Mouse (Mus musculus) lung, embryonic 15.5 days (tissue): ENCODE results near the gene Tstd1. TPM values are rescaled to one million over a fixed set of nuclear protein-coding genes. Genes with fewer than 3 reads are reported as not detected.

Experiments used
- ATAC-seq: fragments of 200-750 bp; cut with Nextera tagmentation; 2 replicates; pipeline ENCODE4 v1.8.0; 2017; ENCODE audit warnings: moderate number of reproducible peaks, borderline replicate concordance; ENCODE audit not compliant: low FRiP score, low TSS enrichment; ENCODE audit errors: extremely low read depth
- H3K27ac ChIP-seq: fragments of 300-500 bp; sonication (generic); 2 replicates; pipeline ENCODE4 v1.5.1; 2015; ENCODE audit warnings: moderate library complexity, mild to moderate bottlenecking, inconsistent platforms
- H3K27me3 ChIP-seq: fragments of 300-500 bp; sonication (generic); 2 replicates; pipeline ENCODE4 v1.6.1; 2015; ENCODE audit warnings: inconsistent platforms
- H3K36me3 ChIP-seq: fragments of 300-500 bp; sonication (generic); 2 replicates; pipeline ENCODE4 v1.6.1; 2015; ENCODE audit warnings: inconsistent platforms
- H3K4me1 ChIP-seq: fragments of 300-500 bp; sonication (generic); 2 replicates; pipeline ENCODE4 v1.6.1; 2015; ENCODE audit warnings: inconsistent platforms
- H3K4me2 ChIP-seq: fragments of 300-500 bp; sonication (generic); 2 replicates; pipeline ENCODE4 v1.6.1; 2015; ENCODE audit warnings: inconsistent platforms, mild to moderate bottlenecking, moderate library complexity
- H3K4me3 ChIP-seq: fragments of 300-500 bp; sonication (generic); 2 replicates; pipeline ENCODE4 v1.5.1; 2015; ENCODE audit warnings: mild to moderate bottlenecking, inconsistent platforms
- H3K9ac ChIP-seq: fragments of 300-500 bp; sonication (generic); 2 replicates; pipeline ENCODE4 v1.6.1; 2015; ENCODE audit warnings: inconsistent platforms
- H3K9me3 ChIP-seq: fragments of 300-500 bp; sonication (generic); 2 replicates; pipeline ENCODE4 v1.6.1; 2016; ENCODE audit warnings: inconsistent platforms
- WGBS: fragments of 180-500 bp; shearing (Covaris S2); methylation state at CpG from one replicate; pipeline ENCODE4 v1.1.7; 2015; 5-methylcytosine and 5-hydroxymethylcytosine counted together
- polyA plus RNA-seq: library from polyadenylated mRNA; unstranded; fragments of >200 nt; fragmentation: Nextera tagmentation; extraction: Ambion mirVana; gene quantifications from 2 replicates; pipeline ENCODE4 v1.2.1, GENCODE M21; 2015

The Tstd1 gene
- polyA plus RNA-seq, 1 experiment from 2014 or later, result 7.5 TPM

DNA sequence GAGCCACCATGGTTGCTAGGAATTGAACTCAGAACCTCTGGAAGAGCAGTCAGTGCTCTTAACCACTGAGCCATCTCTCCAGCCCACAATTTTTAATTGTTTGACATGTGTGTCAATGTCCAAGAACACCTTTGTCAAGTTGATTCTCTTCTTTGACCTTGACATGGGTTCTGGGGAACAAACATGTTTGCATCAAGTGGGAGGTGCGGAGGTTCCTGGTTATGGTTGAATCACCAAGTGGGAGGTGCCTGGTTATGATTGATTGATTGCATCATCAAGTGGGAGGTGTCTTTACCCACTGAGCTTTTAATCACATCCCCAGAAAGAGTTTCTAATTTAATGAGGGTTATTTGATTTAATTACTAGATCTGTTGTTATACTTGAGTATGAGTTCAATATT, 38.9 kb downstream of the Tstd1 start:
- Histone ChIP-seq H3K36me3 (peaks cover 20% of the 10 kb centered on the region), H3K27ac (no peak overlapping the region), H3K4me1 (0 out of 2 replicates have a peak, but pooled peaks cover 9% of the 10 kb centered on the region), H3K4me2 (no peak overlapping the region), H3K4me3 (no peak overlapping the region), H3K9me3 (no peaks in the 10 kb centered on the region), H3K9ac (no peak overlapping the region), H3K27me3 (no peaks in the 10 kb centered on the region)
- ATAC-seq, result no peak
- 91% methylated on average over 1 of the region's 1 CpGs for WGBS

DNA sequence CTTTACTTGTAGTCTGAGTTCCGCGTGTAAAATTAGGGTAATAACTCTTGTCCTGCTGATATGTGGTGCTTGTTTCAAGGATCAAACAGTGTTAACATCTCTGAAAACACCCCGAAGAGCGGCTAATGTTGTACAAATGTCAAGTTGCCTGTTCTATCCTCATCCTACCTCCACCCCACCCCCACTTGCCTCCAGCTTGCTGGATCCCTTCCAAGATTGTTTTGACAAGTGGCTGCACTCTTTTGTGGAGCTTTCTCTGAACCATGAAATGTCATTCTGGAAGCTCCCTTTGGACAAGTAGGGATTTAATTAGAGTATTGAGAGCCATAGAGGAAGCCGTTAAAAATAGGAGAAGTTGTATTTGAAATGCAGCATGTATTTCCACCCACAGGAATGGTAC, 41.1 kb downstream of the Tstd1 start:
- Histone ChIP-seq H3K36me3 (peaks cover 35% of the 10 kb centered on the region), H3K9me3 (no peaks in the 10 kb centered on the region), H3K4me3 (no peak overlapping the region), H3K27me3 (no peaks in the 10 kb centered on the region), H3K4me1 (0 out of 2 replicates have a peak, but pooled peaks cover 4% of the 10 kb centered on the region), H3K4me2 (no peak overlapping the region), H3K27ac (no peak overlapping the region), H3K9ac (no peak overlapping the region)
- 44% methylated on average over 5 of the region's 5 CpGs for WGBS
- ATAC-seq, result no peak

- H3K27ac ChIP-seq, result no peak overlapping the region
- H3K9me3 ChIP-seq, result no peaks in the 10 kb centered on the region
- H3K9ac ChIP-seq, result no peak overlapping the region
- 88% methylated on average over 21 of the region's 22 CpGs for WGBS
- H3K4me1 ChIP-seq, result 0 out of 2 replicates have a peak, but pooled peaks cover 3% of the 10 kb centered on the region
- H3K27me3 ChIP-seq, result no peaks in the 10 kb centered on the region
- peaks cover 35% of the 10 kb centered on the region for H3K36me3 ChIP-seq
- no peak overlapping the region for H3K4me2 ChIP-seq
- no peak for ATAC-seq
- no peak overlapping the region for H3K4me3 ChIP-seq
Observed at GRCm38 (mm10) chr1:171460551-171461503, 42.2 kb downstream of the Tstd1 start.

DNA sequence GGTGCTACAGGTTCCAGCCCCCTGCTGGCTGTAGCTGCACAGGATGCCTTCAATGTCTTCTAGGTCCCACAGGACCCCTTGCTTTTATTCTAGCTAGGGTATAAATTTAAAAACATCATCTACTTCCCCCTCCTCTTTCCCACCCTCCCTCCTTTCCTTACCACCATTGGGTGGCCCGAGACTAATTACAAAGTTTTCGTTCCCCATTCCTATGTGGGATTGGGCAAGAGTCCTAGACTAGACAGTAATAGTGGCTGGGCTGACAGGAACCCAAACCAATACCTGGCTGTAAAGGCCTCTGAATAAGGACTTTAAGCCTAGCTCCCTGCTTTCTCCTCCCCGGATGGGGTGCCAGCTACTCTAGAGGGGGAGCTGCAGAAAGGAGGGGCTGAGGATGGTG, 44.5 kb downstream of the Tstd1 start:
- peaks cover 35% of the 10 kb centered on the region for H3K36me3 ChIP-seq
- 0 out of 2 replicates have a peak, but pooled peaks cover 3% of the 10 kb centered on the region for H3K4me1 ChIP-seq
- no peak overlapping the region for H3K4me3 ChIP-seq
- 78% methylated on average over 3 of the region's 3 CpGs for WGBS
- H3K4me2 ChIP-seq, result no peak overlapping the region
- no peak overlapping the region for H3K9ac ChIP-seq
- no peaks in the 10 kb centered on the region for H3K9me3 ChIP-seq
- no peak overlapping the region for H3K27ac ChIP-seq
- no peak for ATAC-seq
- H3K27me3 ChIP-seq, result no peaks in the 10 kb centered on the region

GRCm38 (mm10) chr1:171465749-171466412, 47.2 kb downstream of the Tstd1 start:
- no peak overlapping the region for H3K4me2 ChIP-seq
- H3K4me1 ChIP-seq, result peaks cover 13% of the 10 kb centered on the region; the same call in 1 of the 2 replicates
- 86% methylated on average over 5 of the region's 5 CpGs for WGBS
- ATAC-seq, result no peak
- peaks cover 30% of the 10 kb centered on the region for H3K36me3 ChIP-seq
- no peak overlapping the region for H3K27ac ChIP-seq
- no peaks in the 10 kb centered on the region for H3K27me3 ChIP-seq
- no peak overlapping the region for H3K4me3 ChIP-seq
- no peaks in the 10 kb centered on the region for H3K9me3 ChIP-seq
- no peak overlapping the region for H3K9ac ChIP-seq

DNA sequence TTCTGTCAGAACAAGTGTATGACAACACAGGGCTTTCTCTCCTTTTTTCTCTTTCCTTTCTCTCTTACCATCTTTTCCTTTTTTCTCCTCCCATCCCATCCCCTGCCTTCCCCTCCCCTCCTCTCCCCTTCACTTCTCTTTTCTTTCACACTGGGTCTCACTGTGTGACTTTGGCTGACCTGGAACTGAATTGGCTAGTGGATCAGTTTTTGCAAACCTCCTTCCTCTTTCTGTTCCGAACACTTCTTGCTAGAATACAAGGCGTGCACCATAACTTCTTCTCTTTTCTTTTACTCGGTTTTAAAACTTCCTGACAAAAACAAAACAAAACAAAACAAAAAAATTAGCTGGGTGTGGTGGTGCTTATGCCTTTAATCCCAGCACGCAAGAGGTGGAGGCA, 47.9 kb downstream of the Tstd1 start:
- H3K4me3 ChIP-seq, result no peak overlapping the region
- no peaks in the 10 kb centered on the region for H3K9me3 ChIP-seq
- no peak overlapping the region for H3K27ac ChIP-seq
- 76% methylated on average over 4 of the region's 4 CpGs for WGBS
- H3K9ac ChIP-seq, result no peak overlapping the region
- ATAC-seq, result no peak
- H3K4me2 ChIP-seq, result no peak overlapping the region
- no peaks in the 10 kb centered on the region for H3K27me3 ChIP-seq
- peaks cover 17% of the 10 kb centered on the region; the same call in 1 of the 2 replicates for H3K4me1 ChIP-seq
- peaks cover 25% of the 10 kb centered on the region for H3K36me3 ChIP-seq

- H3K36me3 ChIP-seq, result no peaks in the 10 kb centered on the region
- no peaks in the 10 kb centered on the region for H3K9me3 ChIP-seq
- WGBS, result 72% methylated on average over 3 of the region's 3 CpGs
- no peak overlapping the region for H3K27ac ChIP-seq
- H3K4me1 ChIP-seq, result peaks cover 14% of the 10 kb centered on the region; the same call in 1 of the 2 replicates
- no peaks in the 10 kb centered on the region for H3K27me3 ChIP-seq
- ATAC-seq, result no peak
- no peak overlapping the region for H3K4me3 ChIP-seq
- no peak overlapping the region for H3K4me2 ChIP-seq
- no peak overlapping the region for H3K9ac ChIP-seq
Observed at GRCm38 (mm10) chr1:171469678-171470077, 51.0 kb downstream of the Tstd1 start.

Other genes with a start within 250 kb of the Tstd1 start
- gene Pcp4l1, start 222.6 kb upstream of the Tstd1 start, polyA plus RNA-seq, result 5.0 and 5.9 TPM in 2 replicates
- 0.20 and 0.33 TPM in 2 replicates for gene Nr1i3, start 204.9 kb upstream of the Tstd1 start, polyA plus RNA-seq
- 34.9 and 35.4 TPM in 2 replicates for gene Tomm40l, start 196.4 kb upstream of the Tstd1 start, polyA plus RNA-seq
- gene Apoa2, start 193.8 kb upstream of the Tstd1 start, polyA plus RNA-seq, result 9.5 and 38.1 TPM in 2 replicates
- gene Fcer1g, start 184.5 kb upstream of the Tstd1 start, polyA plus RNA-seq, result 46.3 and 46.7 TPM in 2 replicates
- gene Adamts4, start 168.5 kb upstream of the Tstd1 start, polyA plus RNA-seq, result 7.4 and 9.6 TPM in 2 replicates
- 241 and 266 TPM in 2 replicates for gene Ndufs2, start 167.5 kb upstream of the Tstd1 start, polyA plus RNA-seq
- 81.2 and 87.2 TPM in 2 replicates for gene B4galt3, start 148.5 kb upstream of the Tstd1 start, polyA plus RNA-seq
- gene Ppox, start 137.7 kb upstream of the Tstd1 start, polyA plus RNA-seq, result 49.3 and 50.6 TPM in 2 replicates
- gene Usp21, start 130.9 kb upstream of the Tstd1 start, polyA plus RNA-seq, result 84.4 and 89.7 TPM in 2 replicates
- gene Ufc1, start 123.8 kb upstream of the Tstd1 start, polyA plus RNA-seq, result 105 and 109 TPM in 2 replicates
- 49.5 and 50.5 TPM in 2 replicates for gene Dedd, start 89.7 kb upstream of the Tstd1 start, polyA plus RNA-seq
- 38.3 and 42.6 TPM in 2 replicates for gene Nit1, start 73.2 kb upstream of the Tstd1 start, polyA plus RNA-seq
- 83.8 and 91.3 TPM in 2 replicates for gene Pfdn2, start 73.2 kb upstream of the Tstd1 start, polyA plus RNA-seq
- gene Klhdc9, start 58.1 kb upstream of the Tstd1 start, polyA plus RNA-seq, result 2.1 and 2.6 TPM in 2 replicates
- 5.1 and 7.3 TPM in 2 replicates for gene Nectin4, start 48.8 kb upstream of the Tstd1 start, polyA plus RNA-seq
- 2.2 and 3.4 TPM in 2 replicates for gene Arhgap30, start 29.9 kb upstream of the Tstd1 start, polyA plus RNA-seq
- 72.9 and 85.7 TPM in 2 replicates for gene Usf1, start 7.6 kb upstream of the Tstd1 start, polyA plus RNA-seq
- gene F11r, start 18.7 kb downstream of the Tstd1 start, polyA plus RNA-seq, result 102 and 115 TPM in 2 replicates
- gene Alyref2, start 84.6 kb downstream of the Tstd1 start, polyA plus RNA-seq, result 12.8 and 13.0 TPM in 2 replicates
- gene Itln1, start 116.4 kb downstream of the Tstd1 start, polyA plus RNA-seq, result not detected in 2 replicates
- gene Cd244a, start 140.3 kb downstream of the Tstd1 start, polyA plus RNA-seq, result 0.43 and 0.57 TPM in 2 replicates
- 0.36 and 0.86 TPM in 2 replicates for gene Ly9, start 188.5 kb downstream of the Tstd1 start, polyA plus RNA-seq
- gene Slamf7, start 234.2 kb downstream of the Tstd1 start, polyA plus RNA-seq, result 0.19 and 0.29 TPM in 2 replicates